Mouse (Mus musculus) heart, embryonic 13.5 days (tissue): ENCODE results near the gene Serpina1b. TPM values are rescaled to one million over a fixed set of nuclear protein-coding genes. Genes with fewer than 3 reads are reported as not detected.
"Not testable (repeated sequence)": the region's sequence is repeated elsewhere in the genome, so short reads cannot be mapped to it uniquely, and the experiment has no call there.

Source experiments
- ATAC-seq: fragments of 200-750 bp; cut with Nextera tagmentation; 2 replicates; pipeline ENCODE4 v1.8.0; 2017; ENCODE audit warnings: moderate TSS enrichment; ENCODE audit not compliant: insufficient number of reproducible peaks, low FRiP score, low TSS enrichment; ENCODE audit errors: extremely low read depth
- H3K27ac ChIP-seq: fragments of 300-500 bp; sonication (generic); replicated peaks from 2 replicates; pipeline ENCODE4 v1.5.1; 2015; ENCODE audit warnings: moderate library complexity, mild to moderate bottlenecking, inconsistent platforms
- H3K27me3 ChIP-seq: fragments of 300-500 bp; sonication (generic); replicated peaks from 2 replicates; pipeline ENCODE4 v1.6.1; 2015; ENCODE audit warnings: mild to moderate bottlenecking, inconsistent platforms
- H3K36me3 ChIP-seq: fragments of 300-500 bp; sonication (generic); 2 replicates; pipeline ENCODE4 v1.6.1; 2015; ENCODE audit warnings: mild to moderate bottlenecking, inconsistent platforms
- H3K4me1 ChIP-seq: fragments of 300-500 bp; sonication (generic); 2 replicates; pipeline ENCODE4 v1.6.1; 2015; ENCODE audit warnings: inconsistent platforms
- H3K4me2 ChIP-seq: fragments of 300-500 bp; sonication (generic); 2 replicates; pipeline ENCODE4 v1.6.1; 2015; ENCODE audit warnings: inconsistent platforms, mild to moderate bottlenecking, moderate library complexity
- H3K4me3 ChIP-seq: fragments of 300-500 bp; sonication (generic); 2 replicates; pipeline ENCODE4 v1.5.1; 2015; ENCODE audit warnings: moderate library complexity, mild to moderate bottlenecking, inconsistent platforms
- H3K9ac ChIP-seq: fragments of 300-500 bp; sonication (generic); 2 replicates; pipeline ENCODE4 v1.6.1; 2015; ENCODE audit warnings: inconsistent platforms, mild to moderate bottlenecking, moderate library complexity
- H3K9me3 ChIP-seq: fragments of 300-500 bp; sonication (generic); 2 replicates; pipeline ENCODE4 v1.6.1; 2016; ENCODE audit warnings: inconsistent platforms
- WGBS: fragments of 180-500 bp; shearing (Covaris S2); methylation state at CpG from one replicate; pipeline ENCODE4 v1.1.7; 2015; ENCODE audit warnings: mixed read lengths; 5-methylcytosine and 5-hydroxymethylcytosine counted together
- polyA plus RNA-seq: library from polyadenylated mRNA; unstranded; fragments of >200 nt; fragmentation: Nextera tagmentation; extraction: Ambion mirVana; gene quantifications from 2 replicates; pipeline ENCODE4 v1.2.1, GENCODE M21; 2015

Gene Serpina1b
- polyA plus RNA-seq = 4.2 and 17.3 TPM in 2 replicates

GRCm38 (mm10) chr12:103830273-103830672 lies at the start of gene Serpina1b:
Gene Serpina1b (minus strand): TSS chr12:103830373.
- not testable (repeated sequence) for H3K9ac ChIP-seq, H3K27me3 ChIP-seq, H3K27ac ChIP-seq, ATAC-seq, H3K4me3 ChIP-seq, H3K36me3 ChIP-seq, H3K4me2 ChIP-seq, H3K4me1 ChIP-seq
- 66% methylated on average over 4 of the region's 4 CpGs for WGBS
- H3K9me3 ChIP-seq = peaks cover 12% of the 10 kb centered on the region

- H3K4me1 ChIP-seq, H3K4me2 ChIP-seq, H3K27me3 ChIP-seq, H3K9ac ChIP-seq, H3K36me3 ChIP-seq, ATAC-seq, H3K4me3 ChIP-seq, H3K27ac ChIP-seq: not testable (repeated sequence)
- peaks cover 12% of the 10 kb centered on the region for H3K9me3 ChIP-seq
- WGBS = 68% methylated on average over 1 of the region's 1 CpGs
These were observed 36.7 kb upstream of the Serpina1b start for GRCm38 (mm10) chr12:103866873-103867272.

GRCm38 (mm10) chr12:103863101-103863974 lies 33.2 kb upstream of the Serpina1b start, which contains the start of gene Serpina1a:
Gene Serpina1a (minus strand): TSS chr12:103863562.
- H3K27ac ChIP-seq, H3K9me3 ChIP-seq, H3K36me3 ChIP-seq, H3K4me3 ChIP-seq, ATAC-seq, H3K4me2 ChIP-seq, H3K4me1 ChIP-seq, H3K27me3 ChIP-seq, H3K9ac ChIP-seq: not testable (repeated sequence)
- 69% methylated on average over 9 of the region's 9 CpGs for WGBS

GRCm38 (mm10) chr12:103860976-103861375 lies 30.8 kb upstream of the Serpina1b start:
- Histone ChIP-seq H3K27me3 (no peaks in the 10 kb centered on the region), H3K9me3 (peaks cover 8% of the 10 kb centered on the region; the same call in 1 of the 2 replicates), H3K27ac (no peak overlapping the region), H3K9ac (no peak overlapping the region), H3K36me3 (no peaks in the 10 kb centered on the region), H3K4me2 (no peak overlapping the region), H3K4me3 (no peak overlapping the region), H3K4me1 (no peaks in the 10 kb centered on the region)
- no peak for ATAC-seq
- 59% methylated on average over 3 of the region's 3 CpGs for WGBS

GRCm38 (mm10) chr12:103860571-103860970 lies 30.4 kb upstream of the Serpina1b start:
- WGBS = 67% methylated on average over 3 of the region's 4 CpGs
- not testable (repeated sequence) for ATAC-seq, H3K9me3 ChIP-seq, H3K36me3 ChIP-seq, H3K27ac ChIP-seq, H3K4me1 ChIP-seq, H3K4me2 ChIP-seq, H3K4me3 ChIP-seq, H3K27me3 ChIP-seq, H3K9ac ChIP-seq

GRCm38 (mm10) chr12:103859584-103859983 lies 29.4 kb upstream of the Serpina1b start:
- H3K36me3 ChIP-seq, H3K27me3 ChIP-seq, H3K9me3 ChIP-seq, H3K4me3 ChIP-seq, ATAC-seq, H3K4me2 ChIP-seq, H3K9ac ChIP-seq, H3K27ac ChIP-seq, H3K4me1 ChIP-seq: not testable (repeated sequence)
- WGBS = 46% methylated on average over 3 of the region's 3 CpGs

GRCm38 (mm10) chr12:103853032-103853431 lies 22.9 kb upstream of the Serpina1b start:
- H3K4me2 ChIP-seq, H3K9me3 ChIP-seq, ATAC-seq, H3K27ac ChIP-seq, H3K9ac ChIP-seq, H3K27me3 ChIP-seq, H3K36me3 ChIP-seq, H3K4me1 ChIP-seq, H3K4me3 ChIP-seq: not testable (repeated sequence)
- WGBS = 66% methylated on average over 2 of the region's 2 CpGs

- H3K9me3 ChIP-seq, H3K4me3 ChIP-seq, H3K4me1 ChIP-seq, H3K36me3 ChIP-seq, H3K27me3 ChIP-seq, H3K9ac ChIP-seq, ATAC-seq, H3K27ac ChIP-seq, H3K4me2 ChIP-seq: not testable (repeated sequence)
- 72% methylated on average over 6 of the region's 6 CpGs for WGBS
These were observed 2.4 kb downstream of the Serpina1b start for GRCm38 (mm10) chr12:103827661-103828372.

- not testable (repeated sequence) for H3K36me3 ChIP-seq, H3K4me1 ChIP-seq, H3K27ac ChIP-seq, H3K4me3 ChIP-seq, ATAC-seq, H3K27me3 ChIP-seq, H3K9me3 ChIP-seq, H3K9ac ChIP-seq, H3K4me2 ChIP-seq
- 61% methylated on average over 5 of the region's 5 CpGs for WGBS
These were observed 6.3 kb downstream of the Serpina1b start for GRCm38 (mm10) chr12:103823826-103824225.

GRCm38 (mm10) chr12:103773246-103773851 lies 56.8 kb downstream of the Serpina1b start, which contains the start of gene Serpina1d:
Gene Serpina1d (minus strand): TSS chr12:103773592.
- H3K4me2 ChIP-seq = not testable (repeated sequence)

GRCm38 (mm10) chr12:103770597-103770996 lies 59.6 kb downstream of the Serpina1b start:
- not testable (repeated sequence) for H3K4me1 ChIP-seq, H3K27me3 ChIP-seq, H3K9me3 ChIP-seq, H3K4me3 ChIP-seq, H3K27ac ChIP-seq, ATAC-seq, H3K36me3 ChIP-seq, H3K4me2 ChIP-seq, H3K9ac ChIP-seq
- WGBS = 63% methylated on average over 1 of the region's 1 CpGs

More at GRCm38 (mm10) chr12:103773246-103773851, 56.8 kb downstream of the Serpina1b start, which contains the start of gene Serpina1d:
- not testable (repeated sequence) for H3K27me3 ChIP-seq, H3K4me1 ChIP-seq, H3K4me3 ChIP-seq, H3K9me3 ChIP-seq, ATAC-seq, H3K36me3 ChIP-seq, H3K9ac ChIP-seq, H3K27ac ChIP-seq
- WGBS = 74% methylated on average over 6 of the region's 6 CpGs
